Mouse (Mus musculus): Measurements from ENCODE around the gene Olah. TPM values are rescaled to one million over a fixed set of nuclear protein-coding genes. Genes with fewer than 3 reads are reported as not detected.

Gene Olah
- polyA plus RNA-seq, 1 experiment from 2014 or later = not detected

- Histone ChIP-seq H3K36me3 (ENCODE audit: control insufficient read depth, insufficient read depth) (no peaks in the 10 kb centered on the region), H3K27me3 (replicated peaks; ENCODE audit: control insufficient read depth, insufficient read depth, low read length) (no peaks in the 10 kb centered on the region), H3K9me3 (ENCODE audit: control insufficient read depth, low read length) (no peaks in the 10 kb centered on the region), H3K4me1 (replicated peaks; ENCODE audit: control insufficient read depth, insufficient read depth, low read length) (peaks cover 2% of the 10 kb centered on the region; the same call in 1 of the 2 replicates), H3K9ac (replicated peaks; ENCODE audit: low read depth, low read length) (no peak overlapping the region), H3K27ac (ENCODE audit: low read length) (no peak overlapping the region), H3K4me3 (replicated peaks; ENCODE audit: low read length) (no peak overlapping the region), H3K4me2 (ENCODE audit: low read length) (no peak overlapping the region)
- ATAC-seq = no peak
- WGBS = 89% methylated on average over 1 of the region's 1 CpGs
These were observed 104.8 kb downstream of the Olah start for GRCm38 (mm10) chr2:3292170-3292569.

Other genes starting within 250 kb of the Olah start
- gene Nmt2, start 113.0 kb downstream of the Olah start, polyA plus RNA-seq (2015; fragmentation: Nextera tagmentation; extraction: Ambion mirVana) = 119 and 126 TPM in 2 replicates
- gene Rpp38, start 64.6 kb downstream of the Olah start, polyA plus RNA-seq (2015; fragmentation: Nextera tagmentation; extraction: Ambion mirVana) = 14.7 and 15.9 TPM in 2 replicates
- gene Acbd7, start 61.0 kb downstream of the Olah start, polyA plus RNA-seq (2015; fragmentation: Nextera tagmentation; extraction: Ambion mirVana) = 1.2 and 1.3 TPM in 2 replicates
- 3.7 and 6.7 TPM in 2 replicates for gene Meig1, start 25.4 kb upstream of the Olah start, polyA plus RNA-seq (2015; fragmentation: Nextera tagmentation; extraction: Ambion mirVana)
- 8.3 and 9.8 TPM in 2 replicates for gene Dclre1c, start 26.9 kb upstream of the Olah start, polyA plus RNA-seq (2015; fragmentation: Nextera tagmentation; extraction: Ambion mirVana)
- gene Suv39h2, start 77.8 kb upstream of the Olah start, polyA plus RNA-seq (2015; fragmentation: Nextera tagmentation; extraction: Ambion mirVana) = 11.7 and 16.4 TPM in 2 replicates
- gene Gm45902, start 115.6 kb upstream of the Olah start, polyA plus RNA-seq (2015; fragmentation: Nextera tagmentation; extraction: Ambion mirVana) = 8.8 and 9.5 TPM in 2 replicates
- 85.8 and 88.3 TPM in 2 replicates for gene Hspa14, start 115.6 kb upstream of the Olah start, polyA plus RNA-seq (2015; fragmentation: Nextera tagmentation; extraction: Ambion mirVana)
- 0.30 and 0.57 TPM in 2 replicates for gene Cdnf, start 115.8 kb upstream of the Olah start, polyA plus RNA-seq (2015; fragmentation: Nextera tagmentation; extraction: Ambion mirVana)
- gene Fam107b, start 173.3 kb upstream of the Olah start, polyA plus RNA-seq (2015; fragmentation: Nextera tagmentation; extraction: Ambion mirVana) = 61.7 and 72.1 TPM in 2 replicates

Data from forebrain, embryonic 16.5 days (tissue).